Mouse (Mus musculus) megakaryocyte, embryonic 14.5 days (primary cell): ENCODE data around the gene Nanog.

Experiments
- FLI1 ChIP-seq: IDR thresholded peaks from 2 replicates; pipeline ENCODE4 v1.6.1; 2012; ENCODE audit warnings: low read length, inconsistent platforms, mixed read lengths
- GATA1 ChIP-seq: IDR thresholded peaks from 3 replicates; pipeline ENCODE4 v1.6.1; 2012; ENCODE audit warnings: mixed read lengths, low read length, inconsistent platforms, borderline replicate concordance

DNA sequence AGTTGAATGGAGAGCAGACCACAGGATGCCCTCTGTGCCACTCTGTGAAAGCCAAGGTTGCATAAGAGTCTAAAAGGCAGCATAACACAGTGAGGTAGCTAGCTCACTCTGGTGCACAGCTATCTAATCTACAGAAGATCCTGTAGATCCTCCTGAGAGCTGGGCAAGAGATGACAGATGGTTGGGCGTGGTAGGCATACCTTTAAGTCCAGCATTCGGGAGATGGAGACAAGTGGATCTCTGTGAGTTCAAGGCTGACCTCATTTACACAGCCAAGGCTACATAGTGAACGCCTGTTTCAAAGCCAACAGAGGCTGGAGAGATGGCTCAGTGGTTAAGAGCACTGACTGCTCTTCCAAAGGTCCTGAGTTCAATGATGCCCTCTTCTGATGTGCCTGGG is 11.9 kb upstream of the Nanog start:
- TF ChIP-seq GATA1 (no peak), FLI1 (no peak)
